Mouse (Mus musculus): ENCODE results near the gene Wnt5b.

- no peak for TF ChIP-seq CTCF (IDR thresholded peaks at IDR 0.05; ENCODE audit: borderline replicate concordance, extremely low read depth, insufficient read depth, insufficient read length)
- TF ChIP-seq POLR2A (IDR thresholded peaks at IDR 0.05; ENCODE audit: borderline replicate concordance, extremely low read depth, insufficient read depth, insufficient read length, poor library complexity, severe bottlenecking), result no peak
Measured at GRCm38 (mm10) chr6:119543803-119544517, at the start of gene Wnt5b.

All from brain, embryonic 14.5 days (tissue).